Mouse (Mus musculus): ENCODE results near the gene Kctd20.

GRCm38 (mm10) chr17:28913200-28913599 lies 38.5 kb upstream of the Kctd20 start:
- TF ChIP-seq CTCF (IDR thresholded peaks at IDR 0.05) (no peak), POLR2A (IDR thresholded peaks at IDR 0.05; ENCODE audit: insufficient read depth, low read depth, low read length) (no peak)
